Mouse (Mus musculus) adrenal gland, adult 8-10 months (tissue): ENCODE data around the gene Cntn2. TPM values are rescaled to one million over a fixed set of nuclear protein-coding genes. Genes with fewer than 3 reads are reported as not detected.
A peak's percentile ranks its signal among the peaks of the same experiment; 100 is the strongest.

Source experiments
- DNase-seq: peaks from one replicate; pipeline ENCODE4 v3.0.0; 2022
- total RNA-seq, 4 experiments: library from RNA; stranded (reverse); gene quantifications; 2 replicates each; pipeline ENCODE4 v1.2.4; 2022

Gene Cntn2
- total RNA-seq, 4 experiments from 2014 or later: 0.10 to 0.34 (median 0.18) TPM

DNA sequence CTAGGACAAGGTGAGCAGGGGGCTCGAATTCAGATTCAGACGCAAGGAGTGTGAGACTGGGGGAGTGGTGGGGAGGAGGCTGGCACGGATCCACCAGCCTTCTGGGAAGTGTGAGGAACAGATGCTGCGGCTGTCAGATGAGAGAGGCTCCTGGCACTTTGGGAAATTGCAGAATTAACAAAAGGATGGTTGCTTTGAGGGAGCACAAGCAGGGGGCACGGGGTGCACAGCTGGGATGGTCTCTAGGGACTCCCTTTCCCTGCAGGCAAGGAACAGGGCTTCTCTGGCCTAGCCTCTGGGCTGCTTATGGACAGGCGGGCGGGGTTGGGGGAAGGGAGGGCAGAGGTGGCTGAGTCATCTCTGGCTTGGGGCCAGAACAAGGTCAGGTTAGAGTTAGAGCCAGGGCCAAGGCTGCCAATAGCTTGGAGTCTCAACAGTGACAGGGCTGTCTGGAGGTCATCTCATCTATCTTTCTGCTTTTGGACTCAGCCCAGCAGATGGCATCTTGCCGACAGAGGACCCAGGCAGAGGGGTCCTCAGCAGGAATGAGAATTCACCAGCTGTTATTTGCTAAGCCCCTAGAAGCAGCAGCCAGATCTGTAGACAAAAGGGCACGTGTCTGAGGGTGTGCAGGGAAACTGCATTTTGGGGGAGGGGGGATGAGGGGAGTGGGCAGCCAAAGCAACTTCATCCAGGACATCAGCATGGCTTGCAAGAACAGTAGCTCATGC is 15.0 kb upstream of the Cntn2 start:
- peak; percentile 81 for DNase-seq

DNA sequence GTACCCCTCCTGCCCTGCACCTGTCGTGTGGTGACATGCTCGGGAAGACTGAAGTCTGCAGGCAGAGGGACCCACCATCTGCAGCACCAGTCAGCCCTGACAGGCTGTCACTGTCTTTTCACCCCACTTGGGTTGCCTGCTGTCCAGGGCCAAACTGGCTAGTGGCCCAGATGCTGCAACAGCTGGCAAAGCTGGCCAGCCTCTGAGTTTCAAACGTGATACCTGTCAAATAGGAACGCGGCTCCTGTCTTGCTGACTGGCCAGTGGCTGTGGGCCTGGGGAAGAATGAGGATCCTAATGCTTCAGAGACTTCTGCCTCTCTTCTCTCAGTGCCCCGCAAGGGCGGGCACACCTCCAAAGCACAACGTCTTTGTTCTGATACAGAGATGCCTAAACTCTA is 733 bp upstream of the Cntn2 start:
- no peak for DNase-seq

DNA sequence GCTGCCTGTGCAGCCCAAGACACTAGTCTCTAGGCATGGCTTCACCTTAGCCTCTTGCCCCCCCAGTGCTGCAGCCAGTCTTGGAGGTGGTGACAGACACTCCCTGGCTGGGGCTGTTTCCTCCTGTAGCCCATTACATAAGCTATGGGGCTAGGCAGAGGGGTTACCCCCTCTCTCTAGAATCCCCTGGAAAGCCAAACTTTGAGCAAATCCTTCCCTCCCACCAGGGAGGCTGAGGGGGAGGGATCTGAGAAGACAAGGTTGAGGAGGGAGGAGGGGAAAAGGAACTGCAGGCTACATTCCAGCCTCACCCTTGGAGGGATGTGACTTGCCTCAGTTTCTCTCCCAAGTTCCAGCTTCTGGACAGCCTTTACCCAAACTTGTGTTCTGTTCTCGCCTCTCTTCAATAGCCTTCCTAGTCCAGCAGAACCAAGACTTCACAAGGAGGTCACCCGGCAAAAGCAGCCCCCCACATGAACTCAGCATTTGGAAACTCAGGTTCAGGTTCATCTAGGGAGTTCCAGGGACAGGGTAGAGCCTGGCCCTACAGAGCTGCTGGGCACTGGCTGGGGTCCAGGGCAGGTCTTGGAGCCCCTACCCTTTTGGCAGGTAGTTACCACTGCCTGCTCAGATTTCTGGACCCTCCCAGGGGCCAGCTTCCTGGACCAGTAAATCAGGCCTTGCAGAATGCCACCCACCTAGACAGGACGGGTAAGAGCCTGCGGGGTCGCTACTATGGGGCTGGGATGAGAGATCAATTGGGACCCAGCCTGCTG is 1.0 kb downstream of the Cntn2 start:
- no peak for DNase-seq

DNA sequence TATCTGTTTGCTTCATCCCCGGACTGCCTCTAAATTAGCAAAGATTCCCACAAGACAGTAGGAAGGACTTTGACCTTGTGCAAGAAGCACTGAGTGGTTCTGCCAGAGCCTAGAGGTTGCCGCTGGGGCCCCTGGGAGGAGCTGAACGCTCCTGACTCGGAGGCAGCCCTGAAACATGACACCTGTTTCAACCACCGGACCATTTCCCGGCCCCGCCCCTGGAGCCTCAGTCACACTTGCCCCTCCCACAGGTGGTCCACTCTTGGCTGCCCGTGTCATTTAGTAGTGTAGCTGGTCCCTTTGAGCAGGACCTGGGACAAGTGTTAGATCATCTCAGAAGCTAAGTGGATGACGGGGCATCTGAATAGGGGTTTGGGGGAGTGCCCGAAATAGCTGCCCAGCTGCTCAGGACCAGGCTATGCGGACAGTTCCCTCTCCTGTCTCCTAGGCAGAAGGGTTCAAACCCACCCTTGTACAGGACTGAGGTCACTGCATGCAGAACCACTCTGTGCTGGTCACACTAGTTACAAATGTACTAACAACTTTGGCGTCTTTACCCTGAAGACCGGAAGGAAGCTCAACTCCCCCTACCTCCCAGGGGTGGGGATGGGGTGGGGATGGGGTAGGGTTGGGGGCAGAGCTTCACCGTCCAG is 1.8 kb downstream of the Cntn2 start:
- no peak for DNase-seq

DNA sequence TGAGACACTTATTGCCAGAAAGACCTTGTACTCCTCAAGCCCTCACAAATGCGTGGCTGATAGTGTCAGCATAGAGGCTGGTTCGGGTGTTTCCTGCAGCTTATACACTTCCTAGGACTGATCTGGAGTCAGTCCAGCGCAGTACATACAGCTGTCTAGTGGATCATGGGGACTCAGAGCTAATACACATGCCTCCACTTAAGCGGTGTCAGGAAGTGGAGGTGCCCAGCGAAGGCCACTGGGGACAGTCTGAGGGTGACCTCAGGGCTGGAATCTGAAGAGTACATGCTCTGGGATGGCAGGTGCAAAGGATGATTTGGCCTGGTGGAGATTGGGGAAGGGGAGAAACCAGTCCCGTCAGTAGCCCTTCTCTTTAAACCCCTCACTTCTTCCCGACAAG is 2.4 kb downstream of the Cntn2 start:
- DNase-seq: no peak

DNA sequence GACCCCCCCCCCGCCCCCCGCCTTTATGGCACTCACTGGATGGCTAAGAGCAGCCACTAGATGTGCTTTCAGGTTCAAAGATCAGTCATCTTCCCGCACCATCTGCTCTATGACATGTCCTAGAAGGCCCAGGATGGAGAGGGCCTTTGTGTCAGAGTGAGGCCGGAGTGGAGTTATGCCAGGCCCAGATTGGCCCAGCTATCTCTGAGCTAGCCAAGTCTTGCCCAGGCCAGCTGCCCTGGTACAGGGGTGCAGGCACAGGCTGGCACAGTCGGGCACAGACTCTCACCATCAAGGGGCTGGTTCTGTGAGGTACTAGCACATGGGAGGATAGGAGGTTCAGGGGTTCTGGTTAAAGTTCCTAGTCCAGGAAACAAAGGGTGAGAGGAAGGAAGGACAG is 5.3 kb downstream of the Cntn2 start:
- DNase-seq: no peak

DNA sequence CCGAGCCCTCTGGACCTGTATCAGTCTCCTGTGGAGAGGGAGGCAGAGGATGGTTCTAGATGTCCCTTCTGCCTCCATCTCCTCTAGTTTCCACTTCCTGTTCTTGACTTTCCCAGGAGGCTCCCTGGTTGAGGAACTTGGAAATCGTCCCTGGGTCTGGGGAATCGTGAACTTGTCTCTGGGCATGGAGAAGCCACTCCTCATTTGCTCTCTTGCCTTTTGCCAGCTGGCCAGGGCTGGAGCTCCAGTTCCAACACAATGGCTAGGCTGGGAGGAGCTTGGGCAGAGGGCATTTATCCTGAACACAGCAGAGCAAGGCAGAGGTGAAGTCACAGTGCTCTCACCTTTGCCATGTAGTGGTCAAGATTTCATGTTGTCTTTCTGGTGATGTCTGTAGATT is 6.6 kb downstream of the Cntn2 start:
- no peak for DNase-seq

DNA sequence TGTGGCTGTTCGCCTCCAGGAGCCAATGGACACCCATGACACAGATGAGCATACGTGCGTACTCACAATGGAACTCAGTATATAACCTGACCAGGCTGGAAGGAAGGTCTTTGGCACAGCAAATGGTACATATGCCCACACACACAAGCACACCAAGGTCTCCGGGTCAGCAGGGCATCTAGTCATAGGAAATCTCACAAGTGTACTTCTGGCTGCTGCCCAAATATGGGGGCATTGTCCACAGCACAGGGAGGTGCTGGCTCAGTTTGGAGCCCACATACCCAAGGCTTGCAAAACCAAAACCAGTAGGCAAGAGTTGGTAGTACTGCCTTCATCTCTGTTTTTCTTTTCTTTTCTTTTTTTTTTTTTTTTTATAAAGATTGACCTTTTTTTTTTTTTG is 7.5 kb downstream of the Cntn2 start:
- DNase-seq: no peak

DNA sequence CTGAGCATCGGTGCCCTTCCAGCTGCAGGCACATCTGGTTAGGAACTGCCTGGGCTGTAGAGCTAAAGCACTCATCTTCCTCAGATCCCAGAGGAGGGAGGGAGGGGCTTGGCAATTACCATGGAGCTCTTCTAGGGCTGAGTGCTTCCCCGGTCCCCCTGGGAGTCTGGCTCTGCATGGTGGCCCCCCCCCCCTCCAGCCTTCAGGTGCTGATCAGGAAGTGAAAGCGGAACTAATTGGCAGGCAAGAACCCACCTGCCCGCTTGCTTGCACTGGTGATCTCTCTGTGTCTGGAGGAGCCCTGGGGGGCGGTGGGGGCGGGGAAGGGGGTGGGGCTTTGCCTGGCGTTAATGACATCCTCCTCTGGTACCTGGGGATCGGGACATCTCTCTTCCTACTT is 9.2 kb downstream of the Cntn2 start:
- DNase-seq: no peak

DNA sequence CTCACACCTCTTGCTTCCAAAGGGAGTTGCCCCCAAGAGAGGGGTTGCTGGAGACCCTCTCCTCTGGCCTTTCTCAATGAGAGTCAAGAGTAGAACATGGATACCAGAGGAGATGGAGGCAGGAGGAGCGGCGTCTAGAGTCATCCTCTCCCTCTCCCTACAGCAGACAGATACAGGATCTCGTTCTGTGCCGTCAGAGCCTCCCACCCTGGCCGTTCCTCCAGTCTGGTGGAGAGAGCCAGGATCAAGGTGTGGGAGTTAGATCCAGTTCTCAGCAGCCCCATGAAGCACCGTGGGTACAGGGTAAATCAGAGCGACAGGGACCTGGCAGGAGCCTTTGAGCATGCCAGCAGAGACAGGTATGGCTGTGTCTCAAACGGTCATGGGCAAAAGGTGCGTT is 10.5 kb downstream of the Cntn2 start:
- DNase-seq: no peak

DNA sequence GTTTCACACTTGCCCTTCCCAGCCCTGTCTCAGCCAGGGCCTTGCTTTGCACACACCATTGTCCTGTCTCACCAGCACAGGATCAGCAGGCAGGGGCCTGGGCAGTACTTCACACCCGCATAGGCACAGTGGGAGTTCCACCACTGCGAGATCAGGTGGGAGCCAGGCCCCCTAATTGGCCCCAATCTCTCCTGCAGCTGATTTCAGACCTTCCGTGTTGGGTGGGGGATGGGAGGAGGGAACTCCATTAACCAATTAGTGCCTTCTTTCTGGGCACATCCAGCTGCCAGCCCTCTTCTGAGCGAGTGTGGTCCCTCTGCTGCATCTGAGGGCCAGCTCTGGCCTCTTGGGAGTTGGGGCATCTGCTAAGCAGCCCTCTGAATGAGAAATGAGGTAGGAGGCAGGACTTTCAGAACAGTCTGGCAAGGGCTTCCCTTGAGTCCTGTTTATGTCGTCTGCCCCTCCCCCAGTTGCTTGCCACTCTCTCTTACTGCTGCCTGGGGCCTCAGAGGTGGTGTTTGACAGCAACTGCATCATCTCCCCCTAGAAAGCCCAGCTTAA is 12.3 kb downstream of the Cntn2 start:
- DNase-seq: no peak

DNA sequence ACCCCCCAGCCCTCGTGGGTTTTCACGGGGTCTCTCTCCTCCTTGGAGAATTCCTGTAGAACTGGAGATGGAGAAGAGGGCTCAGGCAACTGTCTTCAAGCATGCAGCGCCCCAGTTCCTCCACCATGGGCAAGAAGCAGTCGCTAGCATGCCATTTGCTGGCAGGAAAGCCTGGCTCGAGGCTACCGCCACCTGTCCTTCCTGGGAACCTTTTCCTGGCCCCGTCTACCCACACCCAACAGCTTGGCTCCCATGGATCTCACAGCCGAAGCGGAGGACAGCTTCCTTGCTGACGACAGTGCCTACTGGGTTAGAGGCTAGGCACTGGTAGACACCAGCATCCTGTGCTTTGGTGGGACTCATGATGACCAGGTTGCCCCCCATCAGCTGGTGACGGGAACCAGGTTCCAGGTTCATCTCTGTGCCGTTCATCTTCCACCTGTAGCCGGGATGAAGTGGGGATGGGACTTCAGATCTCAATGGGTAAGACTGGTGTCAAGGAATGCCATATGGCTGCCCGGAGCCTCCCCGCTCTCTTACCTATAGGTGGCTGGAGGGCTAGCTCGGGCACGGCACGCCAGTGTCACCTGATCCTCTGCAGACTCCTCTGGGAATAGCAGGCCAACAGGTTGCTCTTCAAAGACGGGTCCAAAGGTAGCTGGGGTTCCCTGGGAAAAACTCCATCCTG is 14.3 kb downstream of the Cntn2 start:
- no peak for DNase-seq

DNA sequence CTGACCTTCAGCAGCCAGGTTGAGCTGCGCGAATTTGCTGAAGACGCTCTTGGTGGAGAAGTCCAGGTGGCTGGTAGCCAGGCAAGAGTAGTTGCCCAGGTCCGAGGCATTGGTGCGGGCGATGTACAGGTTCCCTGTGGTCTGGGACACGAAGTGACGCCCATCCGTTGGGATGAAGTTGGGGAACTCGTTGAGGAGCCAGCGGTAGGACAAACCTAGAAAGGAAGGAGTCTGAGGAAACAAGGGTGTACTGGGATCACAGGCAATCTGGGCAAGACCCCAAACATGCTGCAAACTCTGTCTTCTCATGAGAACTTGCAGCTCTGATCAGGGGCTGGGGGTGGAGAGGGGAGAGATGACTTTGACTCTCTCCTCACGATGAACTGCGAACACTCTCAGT is 15.0 kb downstream of the Cntn2 start:
- no peak for DNase-seq

DNA sequence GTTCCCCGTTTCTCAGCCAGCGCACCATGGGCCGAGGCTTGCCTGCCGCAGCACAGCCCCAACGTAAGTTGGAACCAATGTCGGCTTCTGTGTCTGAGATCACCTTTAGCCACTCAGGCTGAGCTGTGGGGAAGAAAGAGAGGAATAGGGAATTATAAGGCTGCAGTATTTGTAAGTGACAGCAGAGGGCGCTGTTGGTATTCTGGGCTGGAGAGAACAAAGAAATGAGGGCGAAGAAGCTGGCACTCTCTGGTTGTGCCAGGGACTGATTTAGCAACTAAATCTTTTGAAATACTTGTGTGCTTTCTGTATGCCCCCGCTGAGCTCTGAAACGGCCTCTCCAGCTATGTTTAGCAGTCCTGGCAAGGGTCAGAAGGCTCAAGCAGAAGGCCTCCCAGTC is 17.2 kb downstream of the Cntn2 start:
- peak; percentile 27 for DNase-seq

DNA sequence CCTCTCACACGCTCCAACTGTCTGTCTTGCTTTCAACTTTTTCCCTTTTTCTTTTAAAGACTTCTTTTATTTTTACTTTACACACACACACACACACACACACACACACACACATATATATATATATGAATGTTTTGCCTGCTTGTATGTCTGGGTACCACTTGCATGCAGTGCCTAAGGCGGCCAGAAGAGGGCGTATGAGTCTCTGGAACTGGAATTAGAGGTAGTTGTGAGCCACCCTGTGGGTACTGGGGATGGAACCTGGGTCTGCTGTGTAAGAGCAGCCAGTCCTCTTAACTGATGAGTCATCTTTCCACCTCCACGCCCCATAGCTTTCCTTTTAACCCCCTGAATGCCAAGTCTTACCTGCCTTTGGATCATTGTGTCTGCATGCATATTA is 19.1 kb downstream of the Cntn2 start:
- no peak for DNase-seq

DNA sequence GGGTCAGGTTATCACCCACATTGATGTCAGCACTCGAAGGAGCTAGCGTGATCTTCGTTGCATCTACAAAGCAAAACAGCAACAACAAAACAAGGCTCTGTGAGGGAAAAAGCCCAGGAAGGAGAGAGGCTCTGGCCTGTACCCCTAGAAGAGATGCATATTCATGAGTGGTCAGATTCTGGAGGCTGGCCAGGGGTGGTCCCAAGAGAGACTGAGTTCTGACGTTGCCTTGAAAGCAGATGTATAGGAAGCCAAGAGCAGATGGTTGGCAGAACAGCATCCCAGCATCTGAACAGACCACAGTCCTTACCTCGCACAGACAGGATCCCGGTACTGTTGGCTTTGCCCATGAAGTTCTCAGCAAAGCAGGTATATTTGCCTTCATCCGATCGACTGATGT is 20.0 kb downstream of the Cntn2 start:
- no peak for DNase-seq

DNA sequence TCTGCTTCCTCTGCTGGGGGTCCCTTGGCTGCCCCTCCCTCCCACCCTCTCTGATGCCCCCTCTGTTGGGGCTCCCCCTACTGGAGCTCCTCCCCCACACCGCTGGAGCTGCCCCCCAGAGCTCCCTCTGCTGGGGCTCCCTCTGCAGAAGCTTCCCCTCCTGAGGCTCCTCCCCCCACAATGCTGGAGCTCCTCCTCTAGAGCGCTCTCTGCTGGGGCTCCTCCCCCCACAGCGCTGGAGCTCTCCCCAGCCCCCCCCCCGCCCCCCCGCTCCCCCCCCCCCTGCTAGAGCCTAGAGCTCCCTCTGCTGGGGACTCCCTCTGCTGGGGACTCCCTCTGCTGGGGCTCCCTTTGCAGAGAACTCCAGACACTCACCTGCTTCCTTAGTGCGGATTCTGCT is 22.3 kb downstream of the Cntn2 start:
- DNase-seq: peak; percentile 37

DNA sequence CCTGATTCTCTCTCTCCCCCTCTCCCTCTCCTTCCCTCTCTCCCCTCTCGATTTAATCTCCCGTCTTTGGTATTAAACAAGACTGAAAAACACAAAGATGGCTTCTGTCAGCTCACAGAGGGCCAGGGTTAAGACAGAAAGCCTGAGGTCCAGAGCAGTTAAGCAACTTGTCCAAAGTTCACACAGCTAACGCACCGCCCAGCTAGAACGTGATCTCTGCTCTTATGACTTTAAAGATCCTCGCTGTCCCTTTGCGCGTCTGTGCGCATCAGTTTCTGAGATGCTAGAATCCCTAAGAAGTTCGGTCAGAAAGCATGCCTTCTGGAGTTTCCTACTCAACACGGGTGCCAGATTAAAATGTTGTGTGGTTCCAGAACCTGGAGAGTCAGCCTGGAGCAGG is 23.3 kb downstream of the Cntn2 start:
- no peak for DNase-seq

DNA sequence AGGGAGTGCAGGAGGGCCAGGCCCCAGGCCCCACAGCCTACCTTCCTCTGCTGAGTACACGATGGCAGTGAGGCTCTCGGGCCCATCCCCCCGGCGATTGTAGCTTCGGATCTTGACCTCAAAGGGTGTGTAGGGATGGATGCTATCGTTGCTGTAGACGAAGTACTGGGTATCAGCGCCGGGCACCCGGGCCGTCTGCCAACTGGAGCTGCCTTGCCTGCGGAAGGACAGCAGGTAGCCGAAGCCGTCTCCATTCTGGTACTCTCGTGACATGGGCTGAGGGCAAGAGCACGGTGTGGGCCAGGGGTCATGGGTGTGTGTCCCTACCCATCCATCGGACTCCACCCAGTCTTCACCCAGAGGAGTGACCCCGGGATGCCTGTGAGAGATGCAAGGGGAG is 24.4 kb downstream of the Cntn2 start:
- no peak for DNase-seq

DNA sequence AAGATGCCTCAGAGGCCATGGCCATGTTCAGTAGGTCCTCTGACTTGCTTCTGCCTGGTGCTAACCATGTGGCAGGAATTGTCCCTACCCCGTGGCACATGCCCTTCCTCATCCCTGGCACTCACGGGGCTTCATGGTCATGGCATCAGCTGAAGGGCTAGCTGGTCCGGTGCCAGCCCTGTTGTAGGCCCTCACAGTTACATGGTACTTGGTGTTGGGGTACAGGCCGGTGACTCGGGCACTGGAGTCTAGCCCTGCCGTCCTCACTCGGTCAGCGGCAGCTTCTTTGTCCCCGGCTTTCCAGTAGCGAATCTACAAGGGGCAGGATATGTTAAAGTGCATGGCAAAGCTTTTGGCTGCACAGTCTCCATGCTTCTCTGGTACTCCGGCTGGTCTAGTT is 26.3 kb downstream of the Cntn2 start:
- DNase-seq: no peak

DNA sequence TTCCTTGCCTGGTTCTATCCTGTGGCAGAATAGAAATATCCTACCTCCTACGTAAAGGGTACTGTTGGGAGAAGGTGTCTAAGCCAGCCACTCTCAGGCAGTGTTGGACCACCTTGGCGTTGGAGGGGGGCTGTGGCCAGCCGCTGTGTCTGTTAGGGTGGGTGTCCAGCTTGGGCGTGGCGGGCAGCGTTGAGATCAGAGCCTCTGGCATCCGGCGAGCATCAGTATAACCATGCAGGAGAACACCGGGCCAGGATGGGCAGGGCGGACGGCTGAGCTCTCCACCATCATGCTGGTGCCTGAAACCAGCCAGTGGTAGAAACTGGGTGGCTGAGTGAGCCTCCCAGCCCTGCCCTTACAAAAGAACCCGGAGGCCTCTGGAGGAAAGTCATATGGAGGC is 27.7 kb downstream of the Cntn2 start:
- no peak for DNase-seq

DNA sequence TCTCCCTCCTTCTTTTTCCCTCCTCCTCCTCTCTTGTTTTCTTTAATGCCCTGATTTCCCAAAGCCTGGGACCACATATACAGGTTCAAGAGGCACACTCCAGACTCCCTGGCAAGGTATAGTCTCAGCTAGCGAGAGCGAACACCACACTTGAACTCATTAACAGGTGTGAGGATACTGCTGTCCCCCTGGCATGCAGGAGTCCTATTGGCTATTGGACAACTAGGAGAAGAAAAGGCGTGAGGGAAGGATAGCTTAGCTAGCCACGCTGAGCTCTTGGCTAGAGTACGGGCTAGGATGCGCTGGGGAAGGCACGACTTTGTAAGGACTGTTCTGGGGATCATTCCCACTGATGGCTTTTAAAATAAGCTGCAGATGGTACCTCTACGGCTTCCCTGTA is 30.9 kb downstream of the Cntn2 start:
- DNase-seq: no peak

DNA sequence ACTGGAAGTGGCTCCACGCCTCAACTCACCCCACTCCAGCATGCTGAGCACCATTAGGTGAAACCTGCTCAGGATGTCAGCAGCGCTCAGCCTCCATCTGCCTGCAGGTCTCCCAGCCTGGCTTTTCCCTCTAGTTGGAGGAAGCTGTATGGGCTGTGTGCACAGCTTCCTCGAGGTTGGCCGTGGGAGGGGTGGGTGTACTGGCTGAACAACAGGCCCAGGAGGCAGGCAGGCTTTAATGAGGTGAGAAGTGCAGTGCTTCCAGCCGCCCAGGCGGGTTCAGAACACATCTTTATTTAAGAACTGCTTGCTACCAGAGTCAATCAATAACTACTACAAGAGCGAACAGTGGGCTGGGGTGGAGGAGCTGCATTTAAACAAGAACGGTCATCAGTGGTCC is 31.5 kb downstream of the Cntn2 start:
- DNase-seq: no peak
